Comparison of ENCODE assay signal across 35 mouse cellular contexts in genomic region chr6:54628381-54628780, GRCm38 (mm10). TPM values are rescaled to one million over a fixed set of nuclear protein-coding genes. Genes with fewer than 3 reads are reported as not detected.
"Had no signal": no experiment of that assay in that cellular context is flagged by ENCODE, and none has a peak within 500 bp of the region (broad histone marks: within the 10 kb centered on the region; RNA-seq: fewer than 3 reads in every experiment).

No protein-coding gene starts in this region.

- H3K9me3 ChIP-seq: heart, embryonic 10.5 days; heart, embryonic 12.5 days; heart, embryonic 13.5 days; heart, embryonic 15.5 days; hindbrain, embryonic 10.5 days; hindbrain, embryonic 12.5 days; hindbrain, embryonic 13.5 days; hindbrain, embryonic 15.5 days; intestine, embryonic 15.5 days; kidney, embryonic 15.5 days had no signal

- H3K9ac ChIP-seq: heart, embryonic 12.5 days; heart, embryonic 13.5 days; heart, embryonic 15.5 days; hindbrain, embryonic 12.5 days; hindbrain, embryonic 13.5 days; hindbrain, embryonic 14.5 days; hindbrain, embryonic 15.5 days; intestine, embryonic 15.5 days; kidney, embryonic 15.5 days had no signal

- H3K4me3 ChIP-seq: heart, embryonic 10.5 days; heart, embryonic 12.5 days; heart, embryonic 13.5 days; heart, embryonic 15.5 days; hindbrain, embryonic 10.5 days; hindbrain, embryonic 12.5 days; hindbrain, embryonic 13.5 days; hindbrain, embryonic 15.5 days; intestine, embryonic 15.5 days; kidney, embryonic 15.5 days; layer of hippocampus, adult 2 months had no signal

- ATAC-seq: hindbrain, embryonic 16.5 days; hindbrain, postnatal 0 days; inflammation-experienced regulatory T-cells, adult 6 months; intestine, embryonic 15.5 days; intestine, embryonic 16.5 days; intestine, postnatal 0 days had no signal

- H3K4me1 ChIP-seq: heart, embryonic 10.5 days; heart, embryonic 12.5 days; heart, embryonic 13.5 days; heart, embryonic 15.5 days; hindbrain, embryonic 10.5 days; hindbrain, embryonic 12.5 days; hindbrain, embryonic 13.5 days; hindbrain, embryonic 15.5 days; intestine, embryonic 15.5 days; kidney, embryonic 15.5 days had no signal

- H3K27ac ChIP-seq: heart, embryonic 10.5 days; heart, embryonic 13.5 days; heart, embryonic 15.5 days; hindbrain, embryonic 10.5 days; hindbrain, embryonic 12.5 days; hindbrain, embryonic 13.5 days; hindbrain, embryonic 14.5 days; hindbrain, embryonic 15.5 days; hindbrain, postnatal 0 days; intestine, embryonic 15.5 days; kidney, embryonic 15.5 days; kidney, postnatal 0 days; layer of hippocampus, adult 2 months had no signal

- H3K27me3 ChIP-seq: heart, embryonic 12.5 days; heart, embryonic 13.5 days; heart, embryonic 15.5 days; hindbrain, embryonic 12.5 days; hindbrain, embryonic 13.5 days; hindbrain, embryonic 15.5 days; intestine, embryonic 15.5 days; kidney, embryonic 15.5 days had no signal

- DNase-seq: heart, postnatal 10 days; heart, postnatal 14 days; heart, postnatal 36 days; heart, postnatal 4 days; kidney, adult 11 months; kidney, adult 18-20 months; kidney, adult 2 months; kidney, adult 8-10 months; kidney, adult 9 months; kidney, postnatal 10 days; kidney, postnatal 14 days; kidney, postnatal 25 days; kidney, postnatal 36 days; kidney, postnatal 4 days; layer of hippocampus, adult 9-11 months; layer of hippocampus, postnatal 36 days had no signal

- H3K4me2 ChIP-seq: heart, embryonic 11.5 days; heart, embryonic 12.5 days; heart, embryonic 13.5 days; heart, embryonic 15.5 days; hindbrain, embryonic 12.5 days; hindbrain, embryonic 13.5 days; hindbrain, embryonic 14.5 days; hindbrain, embryonic 15.5 days; intestine, embryonic 15.5 days; kidney, embryonic 15.5 days had no signal

RNA-seq across cellular contexts. Expression of gene Fkbp14, which starts 31.3 kb away (rescaled TPM):
- polyA plus RNA-seq: inflammation-experienced regulatory T-cells, adult 6 months had no signal
